Mouse (Mus musculus): Measurements from ENCODE around the gene Heatr4. TPM values are rescaled to one million over a fixed set of nuclear protein-coding genes. Genes with fewer than 3 reads are reported as not detected.
A peak's percentile ranks its signal among the peaks of the same experiment; 100 is the strongest.

The Heatr4 gene
- polyA plus RNA-seq, 1 experiment: not detected

DNA sequence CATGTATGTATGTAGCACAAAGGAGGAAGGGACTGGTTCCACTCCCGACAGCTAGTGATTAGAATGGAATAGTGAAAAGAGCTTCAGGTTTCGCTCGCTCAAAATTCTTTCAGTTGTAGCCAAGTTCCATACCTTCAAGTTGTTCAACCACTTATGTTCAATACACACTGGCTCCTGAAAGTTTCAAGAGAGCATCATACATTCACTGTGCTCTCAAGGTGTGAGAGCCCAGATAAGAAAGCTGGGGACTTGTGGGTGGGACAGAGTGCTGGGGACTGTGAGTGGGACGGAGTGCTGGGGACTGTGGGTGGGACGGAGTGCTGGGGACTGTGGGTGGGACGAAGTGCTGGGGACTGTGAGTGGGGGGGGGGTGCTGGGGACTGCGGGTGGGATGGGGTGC is 19.4 kb downstream of the Heatr4 start:
- Histone ChIP-seq H3K36me3 (ENCODE audit: control insufficient read depth) (no peaks in the 10 kb centered on the region), H3K9me3 (ENCODE audit: control insufficient read depth, low read length) (no peaks in the 10 kb centered on the region), H3K4me1 (ENCODE audit: control insufficient read depth) (peaks cover 2% of the 10 kb centered on the region; the same call in 1 of the 2 replicates), H3K4me3 (replicated peaks) (no peak overlapping the region), H3K27me3 (ENCODE audit: control insufficient read depth) (no peaks in the 10 kb centered on the region)
- TF ChIP-seq GATA1 (IDR thresholded peaks at IDR 0.05; ENCODE audit: low read length): no peak
- TF ChIP-seq TAL1 (IDR thresholded peaks at IDR 0.05; ENCODE audit: low read length): no peak

DNA sequence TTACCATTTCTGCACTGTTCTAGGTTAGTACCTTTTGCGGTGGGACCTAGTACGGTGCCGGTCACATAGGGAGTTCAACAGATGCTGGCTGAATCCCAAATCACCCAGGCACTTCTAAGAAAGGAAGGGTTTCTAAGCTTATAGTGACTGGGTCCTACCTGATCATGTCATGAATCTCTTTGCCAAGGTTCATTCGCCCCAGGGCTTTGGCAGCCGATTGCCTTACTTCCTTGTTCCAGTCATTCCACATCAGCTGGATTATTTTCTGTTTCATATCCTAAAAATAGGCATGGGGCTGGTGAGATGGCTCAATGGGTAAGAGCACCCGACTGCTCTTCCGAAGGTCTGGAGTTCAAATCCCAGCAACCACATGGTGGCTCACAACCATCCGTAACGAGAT is 26.4 kb downstream of the Heatr4 start:
- Histone ChIP-seq H3K9me3 (ENCODE audit: control insufficient read depth, low read length) (no peaks in the 10 kb centered on the region), H3K36me3 (ENCODE audit: control insufficient read depth) (peaks cover 15% of the 10 kb centered on the region), H3K4me1 (ENCODE audit: control insufficient read depth) (peaks cover 7% of the 10 kb centered on the region), H3K27me3 (ENCODE audit: control insufficient read depth) (no peaks in the 10 kb centered on the region), H3K4me3 (replicated peaks) (no peak overlapping the region)
- no peak for TF ChIP-seq TAL1 (IDR thresholded peaks at IDR 0.05; ENCODE audit: low read length)
- no peak for TF ChIP-seq GATA1 (IDR thresholded peaks at IDR 0.05; ENCODE audit: low read length)

DNA sequence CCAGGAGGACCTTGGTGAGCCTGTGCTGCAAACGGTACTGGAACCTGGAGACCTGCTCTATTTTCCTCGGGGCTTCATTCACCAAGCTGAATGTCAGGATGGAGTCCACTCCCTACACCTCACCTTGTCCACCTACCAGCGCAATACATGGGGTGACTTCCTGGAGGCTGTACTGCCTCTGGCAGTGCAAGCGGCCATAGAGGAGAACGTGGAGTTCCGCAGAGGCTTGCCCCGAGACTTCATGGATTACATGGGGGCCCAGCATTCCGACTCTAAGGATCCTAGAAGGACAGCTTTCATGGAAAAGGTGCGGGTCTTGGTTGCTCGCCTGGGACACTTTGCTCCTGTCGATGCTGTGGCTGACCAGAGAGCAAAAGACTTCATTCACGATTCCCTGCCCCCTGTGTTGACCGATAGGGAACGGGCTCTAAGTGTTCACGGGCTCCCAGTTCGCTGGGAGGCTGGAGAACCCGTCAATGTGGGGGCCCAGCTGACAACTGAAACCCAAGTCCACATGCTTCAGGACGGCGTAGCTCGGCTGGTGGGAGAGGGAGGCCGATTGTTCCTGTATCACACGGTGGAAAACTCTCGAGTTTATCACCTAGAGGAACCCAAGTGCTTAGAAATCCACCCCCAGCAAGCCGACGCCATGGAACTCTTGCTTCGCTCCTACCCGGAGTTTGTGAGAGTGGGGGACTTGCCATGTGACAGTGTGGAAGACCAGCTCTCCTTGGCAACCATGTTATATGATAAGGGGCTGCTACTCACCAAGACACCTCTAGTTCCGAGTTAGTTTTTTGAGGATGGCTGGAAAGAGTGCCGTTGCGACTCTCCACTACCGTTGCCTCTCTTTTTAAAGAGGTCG is 32.7 kb downstream of the Heatr4 start:
- Histone ChIP-seq H3K4me1 (ENCODE audit: control insufficient read depth) (peaks cover 62% of the 10 kb centered on the region), H3K27me3 (ENCODE audit: control insufficient read depth) (0 out of 2 replicates have a peak, but pooled peaks cover 3% of the 10 kb centered on the region), H3K36me3 (ENCODE audit: control insufficient read depth) (peaks cover 21% of the 10 kb centered on the region), H3K9me3 (ENCODE audit: control insufficient read depth, low read length) (no peaks in the 10 kb centered on the region), H3K4me3 (replicated peaks) (peak overlapping the region; percentile 85)
- TF ChIP-seq GATA1 (IDR thresholded peaks at IDR 0.05; ENCODE audit: low read length) (no peak), TAL1 (IDR thresholded peaks at IDR 0.05; ENCODE audit: low read length) (no peak)

DNA sequence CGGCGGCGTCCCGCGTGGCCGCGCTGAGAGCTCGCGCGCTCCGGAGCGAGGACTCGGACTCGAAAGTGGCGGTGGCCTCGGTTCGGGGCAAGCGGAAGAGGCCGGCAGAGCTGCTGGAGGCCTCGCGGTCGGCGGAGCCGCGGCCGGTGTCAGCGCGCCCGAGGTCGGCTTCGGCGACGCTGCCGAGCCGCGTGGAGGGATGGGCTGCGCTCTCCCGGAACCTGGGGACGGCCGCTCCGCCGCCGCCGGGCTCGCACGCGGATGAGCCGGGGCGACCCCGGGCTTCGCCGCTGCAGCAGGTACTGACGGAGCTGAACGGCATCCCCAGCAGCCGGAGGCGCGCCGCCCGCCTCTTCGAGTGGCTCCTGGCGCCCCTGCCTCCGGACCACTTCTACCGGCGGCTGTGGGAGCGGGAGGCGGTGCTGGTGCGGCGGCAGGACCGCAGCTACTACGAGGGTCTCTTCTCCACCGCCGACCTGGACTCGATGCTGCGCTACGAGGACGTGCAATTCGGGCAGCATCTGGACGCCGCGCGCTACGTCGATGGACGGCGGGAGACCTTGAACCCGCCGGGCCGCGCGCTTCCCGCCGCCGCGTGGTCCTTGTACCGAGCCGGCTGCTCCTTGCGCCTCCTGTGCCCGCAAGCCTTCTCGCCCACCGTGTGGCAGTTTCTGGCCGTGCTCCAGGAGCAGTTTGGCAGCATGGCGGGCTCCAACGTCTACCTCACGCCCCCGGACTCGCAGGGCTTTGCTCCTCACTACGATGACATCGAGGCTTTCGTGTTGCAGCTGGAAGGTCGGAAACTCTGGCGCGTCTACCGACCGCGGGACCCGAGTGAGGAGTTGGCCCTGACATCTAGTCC is 33.6 kb downstream of the Heatr4 start:
- peak overlapping the region; percentile 85 for H3K4me3 ChIP-seq (replicated peaks)
- 0 out of 2 replicates have a peak, but pooled peaks cover 3% of the 10 kb centered on the region for H3K27me3 ChIP-seq (ENCODE audit: control insufficient read depth)
- H3K9me3 ChIP-seq (ENCODE audit: control insufficient read depth, low read length): no peaks in the 10 kb centered on the region
- peaks cover 20% of the 10 kb centered on the region for H3K36me3 ChIP-seq (ENCODE audit: control insufficient read depth)
- peaks cover 63% of the 10 kb centered on the region for H3K4me1 ChIP-seq (ENCODE audit: control insufficient read depth)
- no peak for TF ChIP-seq TAL1 (IDR thresholded peaks at IDR 0.05; ENCODE audit: low read length)
- TF ChIP-seq GATA1 (IDR thresholded peaks at IDR 0.05; ENCODE audit: low read length): no peak

DNA sequence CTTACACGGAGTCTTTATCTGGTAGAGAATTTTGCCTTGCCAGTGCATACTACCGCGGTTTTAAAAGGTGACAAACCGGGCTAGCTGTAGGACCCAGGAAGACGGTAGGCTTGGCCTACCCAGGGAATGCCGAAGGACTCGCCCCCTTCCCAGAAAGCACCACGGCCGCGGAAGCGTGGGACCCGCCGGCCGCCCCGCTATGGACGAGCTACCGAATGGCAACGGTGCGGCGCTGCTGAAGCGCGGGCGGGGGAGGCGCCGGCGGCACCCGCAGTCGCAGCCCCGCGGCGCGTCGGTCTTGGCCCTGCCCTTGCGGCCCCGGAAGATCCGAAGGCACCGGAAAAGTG is 34.2 kb downstream of the Heatr4 start, which contains the start of gene Riox1:
Riox1 (plus strand) TSS at position 116 of the 347 bp plus-strand sequence.
- TF ChIP-seq GATA1 (IDR thresholded peaks at IDR 0.05; ENCODE audit: low read length) (no peak), TAL1 (IDR thresholded peaks at IDR 0.05; ENCODE audit: low read length) (no peak)
- peaks cover 16% of the 10 kb centered on the region for H3K36me3 ChIP-seq (ENCODE audit: control insufficient read depth)
- H3K27me3 ChIP-seq (ENCODE audit: control insufficient read depth): 0 out of 2 replicates have a peak, but pooled peaks cover 3% of the 10 kb centered on the region
- H3K4me3 ChIP-seq (replicated peaks): peak within 1 kb of the TSS; percentile 85
- no peaks in the 10 kb centered on the region for H3K9me3 ChIP-seq (ENCODE audit: control insufficient read depth, low read length)
- peaks cover 63% of the 10 kb centered on the region for H3K4me1 ChIP-seq (ENCODE audit: control insufficient read depth)

DNA sequence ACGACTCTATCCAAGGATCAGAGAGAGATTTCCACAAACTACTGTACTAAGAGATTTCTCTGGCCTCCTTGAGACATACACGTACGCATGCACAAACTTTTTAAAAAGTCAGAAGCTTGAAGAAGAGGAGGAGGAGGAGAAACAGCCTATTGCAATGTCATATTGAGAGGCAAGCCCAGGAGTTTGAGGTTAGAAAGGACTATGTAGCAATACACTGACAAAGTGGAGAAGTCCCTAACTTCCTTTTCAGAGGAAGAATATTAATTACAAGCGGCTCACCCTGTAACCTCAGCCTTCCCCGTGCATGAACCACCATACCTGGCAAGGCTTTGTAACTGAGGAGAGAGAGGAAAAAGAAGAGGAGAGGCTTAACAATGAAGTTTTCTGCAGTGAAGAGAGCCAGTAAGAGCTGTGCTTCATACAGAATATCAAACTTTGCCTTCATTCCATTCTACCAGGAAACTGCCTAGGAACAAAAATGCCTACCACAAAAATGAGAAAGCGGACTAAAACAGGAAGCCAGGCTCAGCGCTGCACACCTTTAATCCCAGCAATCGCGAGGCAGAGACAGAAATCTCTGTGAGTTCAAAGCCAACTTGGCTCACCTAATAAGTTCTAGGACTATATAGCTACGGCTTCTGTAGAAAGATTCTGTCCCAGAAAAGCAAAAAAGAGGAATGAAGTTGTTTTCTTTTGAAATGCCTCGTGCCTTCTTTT is 34.7 kb downstream of the Heatr4 start:
- Histone ChIP-seq H3K9me3 (ENCODE audit: control insufficient read depth, low read length) (no peaks in the 10 kb centered on the region), H3K36me3 (ENCODE audit: control insufficient read depth) (peaks cover 11% of the 10 kb centered on the region), H3K4me3 (replicated peaks) (peak overlapping the region; percentile 85), H3K4me1 (ENCODE audit: control insufficient read depth) (peaks cover 61% of the 10 kb centered on the region), H3K27me3 (ENCODE audit: control insufficient read depth) (0 out of 2 replicates have a peak, but pooled peaks cover 3% of the 10 kb centered on the region)
- TF ChIP-seq TAL1 (IDR thresholded peaks at IDR 0.05; ENCODE audit: low read length): no peak
- TF ChIP-seq GATA1 (IDR thresholded peaks at IDR 0.05; ENCODE audit: low read length): no peak

DNA sequence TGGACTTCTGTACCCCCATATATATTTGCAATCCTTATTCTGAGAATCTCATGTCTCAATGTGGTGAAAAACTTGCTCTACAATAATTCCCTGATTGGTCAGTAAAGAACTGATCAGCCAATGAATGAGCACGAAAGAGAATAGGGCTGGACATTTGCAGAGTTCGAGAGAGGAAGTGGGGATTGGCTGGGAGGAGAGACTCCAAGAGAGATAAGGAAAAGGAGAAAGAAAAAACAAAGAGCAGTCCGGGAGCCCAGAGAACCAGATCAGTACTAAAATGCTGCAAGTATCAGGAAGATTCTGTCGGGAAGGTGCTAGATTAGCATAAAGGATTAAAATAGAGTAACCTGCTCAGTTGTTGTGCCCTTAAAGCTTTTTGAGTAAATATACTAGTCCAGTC is 35.6 kb downstream of the Heatr4 start:
- peaks cover 61% of the 10 kb centered on the region for H3K4me1 ChIP-seq (ENCODE audit: control insufficient read depth)
- H3K4me3 ChIP-seq (replicated peaks): peak overlapping the region; percentile 47
- TF ChIP-seq TAL1 (IDR thresholded peaks at IDR 0.05; ENCODE audit: low read length) (no peak), GATA1 (IDR thresholded peaks at IDR 0.05; ENCODE audit: low read length) (peak; percentile 55)

DNA sequence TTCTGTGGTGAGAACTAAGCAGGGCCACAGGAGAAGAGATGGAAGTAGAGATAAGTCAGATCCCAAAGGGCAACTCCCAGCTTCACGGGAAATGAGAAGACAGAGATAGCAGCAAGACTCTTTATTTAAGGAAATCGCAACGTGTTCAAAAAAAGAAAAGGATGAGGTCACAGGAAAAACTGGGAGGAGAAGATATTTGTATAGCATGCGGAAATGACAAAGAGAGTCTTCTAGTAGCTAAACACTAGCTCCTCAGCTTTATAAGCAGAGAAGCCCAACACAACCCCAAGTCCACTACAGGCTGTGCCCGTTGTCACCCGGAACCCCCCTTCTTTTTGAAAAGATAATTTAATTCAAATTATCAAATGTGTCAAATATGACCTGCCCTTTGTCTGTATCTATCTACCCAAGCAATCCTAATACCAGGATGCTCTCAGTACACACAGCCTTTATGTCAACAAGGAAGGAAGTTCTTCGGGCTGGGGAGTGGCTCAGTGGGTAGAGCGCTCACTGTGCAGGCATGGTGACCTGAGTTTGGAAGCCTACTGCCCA is 37.3 kb downstream of the Heatr4 start:
- Histone ChIP-seq H3K9me3 (ENCODE audit: control insufficient read depth, low read length) (no peaks in the 10 kb centered on the region), H3K4me3 (replicated peaks) (no peak overlapping the region), H3K4me1 (ENCODE audit: control insufficient read depth) (peaks cover 50% of the 10 kb centered on the region), H3K27me3 (ENCODE audit: control insufficient read depth) (0 out of 2 replicates have a peak, but pooled peaks cover 3% of the 10 kb centered on the region), H3K36me3 (ENCODE audit: control insufficient read depth) (peaks cover 5% of the 10 kb centered on the region)
- TF ChIP-seq GATA1 (IDR thresholded peaks at IDR 0.05; ENCODE audit: low read length): no peak
- TF ChIP-seq TAL1 (IDR thresholded peaks at IDR 0.05; ENCODE audit: low read length): no peak

More for the DNA sequence above, 35.6 kb downstream of the Heatr4 start:
- peaks cover 11% of the 10 kb centered on the region for H3K36me3 ChIP-seq (ENCODE audit: control insufficient read depth)
- H3K9me3 ChIP-seq (ENCODE audit: control insufficient read depth, low read length): no peaks in the 10 kb centered on the region
- 0 out of 2 replicates have a peak, but pooled peaks cover 3% of the 10 kb centered on the region for H3K27me3 ChIP-seq (ENCODE audit: control insufficient read depth)

Data from erythroblast, embryonic 14.5 days (primary cell).